Mouse (Mus musculus): Measurements from ENCODE around the gene Prkcg.

Prkcg gene

DNA sequence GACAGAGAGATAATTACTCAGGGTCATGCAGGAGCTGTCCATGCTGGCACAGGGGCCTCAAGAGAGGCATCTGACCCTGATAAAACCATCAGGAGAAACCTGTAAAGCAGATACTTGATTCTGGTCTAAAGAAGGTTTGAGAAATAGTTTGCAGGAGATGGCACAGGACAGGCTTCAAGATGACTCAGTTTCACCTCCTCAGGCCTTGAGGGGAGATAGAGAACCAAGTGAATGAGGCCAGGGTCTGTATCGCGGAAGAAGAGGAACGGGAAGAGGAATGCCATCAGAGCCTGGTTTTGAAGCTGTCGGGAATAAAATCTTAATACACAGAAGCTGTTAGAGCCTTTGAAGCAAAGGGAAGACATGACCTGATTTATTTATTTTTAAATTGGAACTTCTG, 28.7 kb downstream of the Prkcg start:
- DNase-seq (ENCODE audit: low read depth, low spot score) = no peak

DNA sequence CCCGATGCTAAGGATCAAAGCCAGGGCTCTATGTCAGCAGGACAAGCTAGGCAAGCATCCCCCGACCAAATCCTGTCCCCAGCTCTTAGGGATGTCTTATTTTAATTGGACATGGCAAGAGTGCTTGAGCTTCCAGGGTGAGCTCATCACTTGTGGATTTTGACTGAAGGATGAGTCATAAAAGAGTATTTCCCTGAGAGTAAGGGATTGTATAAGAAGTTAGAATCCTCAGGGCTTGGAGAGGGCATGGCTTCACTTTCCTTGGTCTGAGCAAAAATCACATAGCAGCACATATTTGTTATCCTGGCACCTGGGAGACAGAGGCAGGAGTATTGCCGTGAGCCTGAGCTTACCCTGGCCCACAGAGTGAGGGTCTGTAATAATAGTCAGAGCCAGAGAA, 31.9 kb downstream of the Prkcg start:
- no peak for DNase-seq (ENCODE audit: low read depth, low spot score)

DNA sequence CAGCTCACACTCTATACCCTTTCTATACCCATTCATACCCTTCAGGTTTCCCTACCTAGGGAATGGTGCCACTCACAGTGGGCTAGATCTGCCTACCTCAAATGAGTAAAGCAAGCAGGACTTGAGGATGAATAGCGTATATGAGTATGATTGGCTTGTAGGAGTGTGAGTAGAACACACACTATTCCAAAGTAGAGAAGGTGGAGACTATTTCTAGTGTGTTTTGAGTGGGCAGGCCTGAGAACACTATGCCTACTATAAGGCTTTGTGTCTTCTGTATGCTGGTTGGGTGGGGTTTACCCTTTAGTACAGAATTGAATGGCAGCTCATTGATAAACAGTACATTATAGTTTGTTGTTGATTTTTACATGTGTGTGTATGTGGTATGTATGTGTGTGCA, 34.8 kb downstream of the Prkcg start:
- DNase-seq (ENCODE audit: low read depth, low spot score) = no peak

- peak; percentile 32 for DNase-seq (ENCODE audit: low read depth, low spot score)
These were observed 39.0 kb downstream of the Prkcg start for GRCm38 (mm10) chr7:3327961-3328360.

GRCm38 (mm10) chr7:3329776-3330546, 41.0 kb downstream of the Prkcg start:
- peak; percentile 82 for DNase-seq (ENCODE audit: low read depth, low spot score)

DNA sequence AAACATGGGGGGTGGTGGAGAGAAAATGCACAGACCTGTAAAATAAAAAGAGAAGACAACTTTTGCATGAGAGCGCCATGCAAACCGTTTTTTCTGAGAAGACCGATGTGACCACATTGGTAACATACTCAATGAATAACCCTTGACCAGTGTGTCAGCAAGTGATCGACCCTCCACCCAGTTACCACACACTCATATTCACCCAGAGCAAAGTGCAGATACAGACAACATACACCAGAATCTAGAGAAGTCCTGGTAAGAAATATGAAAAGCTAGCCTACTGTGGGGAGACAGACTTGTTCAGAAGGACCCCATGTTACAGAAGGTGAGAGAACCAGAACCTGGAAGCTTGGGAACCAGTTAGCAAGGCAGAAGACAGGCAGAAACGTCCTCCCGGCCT, 42.2 kb downstream of the Prkcg start:
- no peak for DNase-seq (ENCODE audit: low read depth, low spot score)

DNA sequence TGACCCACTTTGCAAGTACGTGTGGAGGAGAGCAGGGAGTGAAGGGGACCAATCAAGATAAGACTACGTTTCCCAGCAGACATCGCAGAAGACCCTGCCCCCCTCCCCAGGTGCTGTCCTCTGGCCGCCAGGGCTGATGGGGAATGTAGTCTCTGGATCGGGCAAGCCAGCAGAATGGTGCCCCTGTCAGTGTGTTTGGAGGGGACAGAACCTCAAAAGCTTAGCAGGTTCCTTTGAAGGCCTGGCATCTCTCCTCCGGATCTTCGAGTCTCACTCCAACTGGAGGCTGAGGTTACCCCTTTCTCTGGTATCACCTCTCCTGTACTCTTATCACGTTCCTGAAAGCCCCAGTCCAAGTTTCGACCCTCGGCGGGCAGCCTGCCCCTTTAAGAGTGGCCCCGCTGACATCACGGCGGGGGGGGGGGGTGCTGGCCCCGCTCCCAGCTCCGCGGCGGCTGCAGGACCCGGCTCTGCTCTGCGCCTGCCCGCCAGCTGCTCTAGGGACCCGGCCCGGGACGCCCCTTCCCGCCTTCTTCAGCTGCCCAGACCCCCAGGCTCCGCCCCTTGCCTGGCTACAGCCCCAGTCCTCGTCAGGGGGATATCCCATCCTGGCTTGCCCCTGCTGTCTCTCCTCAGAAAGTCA, 42.7 kb downstream of the Prkcg start:
- peak; percentile 90 for DNase-seq (ENCODE audit: low read depth, low spot score)

DNA sequence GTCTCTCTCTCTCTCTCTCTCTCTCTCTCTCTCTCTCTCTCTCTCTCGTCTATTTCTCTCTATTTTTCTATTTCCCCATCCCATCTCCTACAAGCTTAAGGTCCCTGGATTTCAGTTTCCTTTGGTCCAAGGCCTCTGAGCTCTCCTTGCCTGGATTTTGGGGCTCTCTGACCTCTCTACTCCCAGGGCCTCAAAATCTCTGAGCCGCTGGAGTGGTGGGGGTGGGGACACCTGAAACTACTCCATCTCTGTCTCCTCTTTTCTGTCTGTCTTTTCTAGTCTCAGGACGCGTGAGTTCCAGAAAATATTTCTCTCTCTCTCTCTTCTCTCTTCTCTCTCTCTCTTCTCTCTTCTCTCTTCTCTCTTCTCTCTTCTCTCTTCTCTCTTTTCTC, 43.2 kb downstream of the Prkcg start:
- no peak for DNase-seq (ENCODE audit: low read depth, low spot score)

DNA sequence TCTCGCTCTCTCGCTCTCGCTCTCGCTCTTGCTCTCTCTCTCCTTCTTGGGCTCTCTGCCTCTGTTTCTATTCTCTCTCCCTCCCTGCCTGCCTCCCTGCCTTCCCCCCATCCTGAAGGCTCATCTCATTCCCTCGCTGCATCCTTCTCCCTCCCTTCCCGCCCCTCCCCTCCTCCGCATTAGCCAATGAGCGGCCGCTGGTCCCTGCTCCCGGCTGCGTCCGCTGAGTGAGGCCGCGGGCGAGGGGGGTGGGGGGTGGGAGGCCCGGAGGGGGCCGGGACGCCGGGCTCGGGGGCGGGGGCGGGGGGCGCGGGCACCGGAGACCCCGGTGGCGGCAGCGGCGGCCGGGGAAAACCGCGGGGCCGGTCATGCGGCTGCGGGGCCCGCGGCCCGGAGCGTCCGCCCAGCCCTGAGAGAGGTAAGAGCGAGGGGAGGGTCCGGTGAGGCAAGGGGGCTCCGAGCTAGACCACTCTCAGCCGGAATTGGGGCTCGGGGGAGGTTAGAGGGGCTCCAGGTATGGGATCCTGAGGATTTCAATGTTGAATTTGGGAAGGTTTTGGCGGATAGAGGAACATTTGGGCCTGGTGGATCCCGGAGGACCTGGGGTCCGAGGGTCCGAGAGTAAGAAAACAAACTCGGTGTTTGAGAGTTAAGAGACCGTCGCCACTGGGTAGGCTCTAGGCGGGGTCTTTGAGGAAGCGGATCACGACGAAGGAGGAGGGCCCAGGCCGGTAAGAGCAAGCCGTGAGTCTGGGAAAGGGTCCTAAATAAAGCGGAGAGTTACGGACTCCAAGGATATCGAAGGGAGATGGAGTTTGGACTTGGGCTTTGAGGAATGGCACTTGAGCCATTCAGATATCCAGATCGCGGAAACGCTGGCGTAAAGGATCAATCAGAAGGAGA, 43.9 kb downstream of the Prkcg start, which contains the start of gene Cacng7:
Gene Cacng7 (plus strand): TSS at position 337 of the 903 bp plus-strand sequence.
- peak; percentile 78 for DNase-seq (ENCODE audit: low read depth, low spot score)

- DNase-seq (ENCODE audit: low read depth, low spot score) = peak; percentile 12
These were observed 44.6 kb downstream of the Prkcg start for GRCm38 (mm10) chr7:3333542-3333941.

DNA sequence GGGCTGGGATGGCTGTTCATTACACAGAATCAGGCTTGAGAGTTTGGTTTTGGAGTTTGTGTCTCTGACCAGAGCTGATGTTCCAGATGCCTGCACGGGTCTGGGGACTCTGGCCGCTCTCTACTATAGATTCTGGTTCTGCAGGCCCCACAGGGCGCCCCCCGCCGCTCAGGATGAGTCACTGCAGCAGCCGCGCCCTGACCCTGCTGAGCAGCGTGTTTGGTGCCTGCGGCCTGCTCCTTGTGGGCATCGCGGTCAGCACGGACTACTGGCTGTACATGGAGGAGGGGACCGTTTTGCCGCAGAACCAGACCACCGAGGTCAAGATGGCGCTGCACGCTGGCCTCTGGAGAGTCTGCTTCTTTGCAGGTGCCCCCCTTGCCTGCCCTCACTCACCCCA, 47.4 kb downstream of the Prkcg start:
- DNase-seq (ENCODE audit: low read depth, low spot score) = no peak

GRCm38 (mm10) chr7:3338286-3338935, 49.4 kb downstream of the Prkcg start:
- DNase-seq (ENCODE audit: low read depth, low spot score) = no peak

GRCm38 (mm10) chr7:3339010-3339409, 50.0 kb downstream of the Prkcg start:
- DNase-seq (ENCODE audit: low read depth, low spot score) = no peak

DNA sequence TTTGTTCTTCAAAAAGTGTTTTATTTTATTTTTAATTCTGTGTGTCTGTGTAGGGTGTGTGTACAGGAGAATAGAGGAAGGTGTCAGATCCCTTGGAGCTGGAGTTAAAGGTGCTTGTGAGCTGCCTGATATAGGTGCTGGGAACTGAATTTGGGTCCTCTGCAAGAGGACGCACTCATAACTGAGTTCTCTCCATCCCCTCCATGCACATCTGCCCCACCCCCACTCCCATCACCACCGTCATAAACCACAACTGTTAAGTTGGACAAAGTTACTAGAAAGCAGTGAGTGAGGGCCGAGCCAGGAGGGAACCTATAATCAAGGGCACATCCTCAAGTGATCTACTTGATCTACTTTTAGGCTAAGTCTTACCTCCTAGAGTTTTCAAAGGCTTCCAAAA, 54.9 kb downstream of the Prkcg start:
- DNase-seq (ENCODE audit: low read depth, low spot score) = no peak

- no peak for DNase-seq (ENCODE audit: low read depth, low spot score)
These were observed 56.3 kb downstream of the Prkcg start for GRCm38 (mm10) chr7:3345301-3345700.

DNA sequence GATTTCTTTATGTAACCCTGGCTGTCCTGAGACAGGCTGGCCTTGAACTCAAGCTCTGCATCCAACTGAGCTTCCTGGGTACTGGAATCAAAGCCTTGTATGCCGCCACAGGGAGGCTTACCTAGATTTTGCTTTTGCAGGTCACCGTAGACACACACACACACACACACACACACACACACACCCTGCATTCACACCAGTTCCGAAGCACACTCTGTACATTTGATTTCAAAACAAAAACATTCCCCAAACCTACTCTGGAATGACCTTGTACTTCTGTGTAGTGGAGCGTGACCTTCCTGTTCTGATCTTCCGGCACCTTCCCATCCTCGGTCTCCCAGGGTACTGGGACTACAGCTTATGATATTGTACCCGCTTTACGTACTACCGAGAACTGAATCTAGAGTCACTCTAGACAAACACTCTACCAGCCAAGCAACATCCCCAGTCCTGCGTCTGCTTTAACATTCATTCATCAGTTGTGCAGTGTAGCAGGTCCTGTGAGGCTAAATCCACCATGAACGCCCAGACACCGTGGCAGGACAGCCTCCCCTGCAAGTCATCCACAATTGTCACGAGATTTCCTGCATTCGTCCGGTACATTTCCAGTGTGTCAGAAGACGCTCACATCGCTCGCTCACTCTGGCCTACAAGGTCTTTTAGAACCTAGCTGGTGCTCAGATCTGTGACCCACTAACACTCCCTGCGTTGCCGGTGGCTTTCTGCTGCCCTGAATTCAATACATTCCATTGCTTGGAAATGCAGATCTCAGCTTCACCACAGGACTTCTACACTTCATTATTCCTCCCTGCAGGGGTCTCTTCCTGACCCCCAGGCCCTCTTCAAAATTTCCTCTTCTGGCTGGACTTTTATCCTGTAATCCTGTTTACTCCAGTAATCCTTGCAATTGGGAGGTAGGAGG, 58.6 kb downstream of the Prkcg start:
- DNase-seq (ENCODE audit: low read depth, low spot score) = no peak

GRCm38 (mm10) chr7:3348326-3348725, 59.3 kb downstream of the Prkcg start:
- DNase-seq (ENCODE audit: low read depth, low spot score) = no peak

DNA sequence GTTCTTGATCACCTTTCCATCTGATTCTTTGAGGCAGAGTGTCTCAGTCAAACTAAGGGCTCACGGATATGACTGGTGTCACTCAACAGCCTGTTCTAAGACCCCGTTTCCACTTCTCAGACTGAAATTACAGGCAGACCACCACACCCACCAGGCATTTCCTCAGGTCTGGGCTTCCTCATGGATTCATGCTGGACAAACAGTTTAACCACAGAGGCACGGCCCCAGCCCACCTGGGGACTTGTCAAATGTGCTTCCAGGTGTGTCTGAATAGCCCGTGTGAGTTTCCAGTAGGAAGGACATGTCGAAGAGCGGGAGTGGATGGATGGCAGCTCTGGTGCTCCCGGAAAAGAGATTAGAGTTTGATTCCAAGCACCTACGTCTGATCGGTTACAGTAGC, 60.8 kb downstream of the Prkcg start:
- DNase-seq (ENCODE audit: low read depth, low spot score) = no peak

- DNase-seq (ENCODE audit: low read depth, low spot score) = no peak
These were observed 62.6 kb downstream of the Prkcg start for GRCm38 (mm10) chr7:3351536-3351935.

DNA sequence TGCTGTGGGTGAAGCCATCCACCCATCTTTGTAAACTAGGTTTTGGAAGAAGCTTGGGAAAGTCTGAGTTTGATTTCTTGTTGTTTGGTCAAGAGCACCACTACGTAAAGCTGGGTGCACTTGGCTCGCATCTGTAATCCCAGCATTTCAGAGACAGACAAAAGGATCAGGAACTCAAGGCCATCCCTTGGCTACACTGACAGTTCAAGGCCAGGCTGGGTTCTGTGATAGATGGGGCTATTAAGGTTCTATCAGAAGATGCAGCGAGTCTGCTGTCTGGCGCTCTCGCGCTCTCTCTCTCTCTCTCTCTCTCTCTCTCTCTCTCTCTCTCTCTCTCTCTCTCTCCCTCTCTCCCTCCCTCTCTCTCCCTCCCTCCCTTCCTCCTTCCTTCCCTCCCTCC, 65.9 kb downstream of the Prkcg start:
- no peak for DNase-seq (ENCODE audit: low read depth, low spot score)

- no peak for DNase-seq (ENCODE audit: low read depth, low spot score)
These were observed 71.7 kb downstream of the Prkcg start for GRCm38 (mm10) chr7:3360678-3361077.

All from mesoderm, embryonic 11.5 days (tissue).